Mouse (Mus musculus) forebrain, embryonic 12.5 days (tissue): Measurements from ENCODE around the gene Mcm3. TPM values are rescaled to one million over a fixed set of nuclear protein-coding genes. Genes with fewer than 3 reads are reported as not detected.
A peak's percentile ranks its signal among the peaks of the same experiment; 100 is the strongest.

ENCODE experiments used
- ATAC-seq: fragments of 200-750 bp; cut with Nextera tagmentation; 2 replicates; pipeline ENCODE4 v1.8.0; 2017; ENCODE audit warnings: moderate TSS enrichment; ENCODE audit not compliant: low FRiP score
- H3K27ac ChIP-seq: fragments of 300-500 bp; sonication (generic); 2 replicates; pipeline ENCODE4 v1.5.1; 2016; ENCODE audit warnings: mild to moderate bottlenecking
- H3K27me3 ChIP-seq: fragments of 300-500 bp; sonication (generic); 2 replicates; pipeline ENCODE4 v1.6.1; 2016; ENCODE audit warnings: mild to moderate bottlenecking
- H3K36me3 ChIP-seq: fragments of 300-500 bp; sonication (generic); replicated peaks from 2 replicates; pipeline ENCODE4 v1.6.1; 2016; ENCODE audit warnings: mild to moderate bottlenecking
- H3K4me1 ChIP-seq: fragments of 300-500 bp; sonication (generic); 2 replicates; pipeline ENCODE4 v1.6.1; 2016
- H3K4me2 ChIP-seq: fragments of 300-500 bp; sonication (generic); 2 replicates; pipeline ENCODE4 v1.6.1; 2016; ENCODE audit warnings: mild to moderate bottlenecking, moderate library complexity
- H3K4me3 ChIP-seq: fragments of 300-500 bp; sonication (generic); replicated peaks from 2 replicates; pipeline ENCODE4 v1.5.1; 2016; ENCODE audit warnings: mild to moderate bottlenecking
- H3K9ac ChIP-seq: fragments of 300-500 bp; sonication (generic); 2 replicates; pipeline ENCODE4 v1.6.1; 2016; ENCODE audit warnings: mild to moderate bottlenecking
- H3K9me3 ChIP-seq: fragments of 300-500 bp; sonication (generic); 2 replicates; pipeline ENCODE4 v1.6.1; 2016
- whole genome bisulfite sequencing: fragments of 180-500 bp; shearing (Covaris S2); methylation state at CpG from one replicate; pipeline ENCODE4 v1.1.7; 2016; 5-methylcytosine and 5-hydroxymethylcytosine counted together
- polyA plus RNA-seq: library from polyadenylated mRNA; unstranded; fragments of >200 nt; fragmentation: Nextera tagmentation; extraction: Ambion mirVana; gene quantifications from 2 replicates; pipeline ENCODE4 v1.2.1, GENCODE M21; 2016

The Mcm3 gene
- 159 and 165 TPM in 2 replicates for polyA plus RNA-seq

DNA sequence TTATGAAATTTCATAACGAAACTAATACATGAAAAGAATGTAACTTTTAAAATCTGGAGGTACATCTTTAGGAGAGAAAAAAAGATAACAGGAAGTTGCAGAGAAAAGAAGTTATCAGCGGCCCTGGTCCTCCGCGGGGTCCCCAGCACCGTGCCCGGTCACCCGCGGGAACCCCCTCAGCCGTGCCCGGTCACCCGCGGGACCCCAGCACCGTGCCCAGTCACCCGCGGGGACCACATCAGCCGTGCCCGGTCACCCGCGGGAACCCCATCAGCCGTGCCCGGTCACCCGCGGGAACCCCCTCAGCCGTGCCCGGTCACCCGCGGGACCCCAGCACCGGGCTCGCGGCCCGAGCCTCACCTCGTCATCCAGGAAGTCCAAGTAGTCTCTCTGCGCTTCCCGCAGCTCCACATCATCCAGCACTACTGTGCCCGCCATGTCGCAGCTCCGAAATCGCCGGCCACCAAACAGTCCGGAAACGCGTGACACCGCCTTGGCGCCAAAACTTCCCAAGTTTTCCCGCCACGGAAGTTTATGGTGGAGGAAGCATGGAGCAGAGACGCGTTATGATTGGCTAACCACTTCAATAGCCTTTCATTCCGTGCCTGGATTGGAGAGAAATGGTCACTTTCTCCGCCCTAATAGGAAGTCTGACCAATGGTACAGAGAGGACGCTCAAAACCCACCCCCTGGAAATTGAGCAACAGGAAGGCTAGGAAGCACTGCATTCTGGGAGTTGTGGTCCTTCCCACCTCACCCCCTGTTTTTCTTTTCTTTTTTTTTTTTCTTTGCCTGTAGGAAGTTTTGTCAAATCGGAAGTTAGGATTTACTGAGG is at the start of gene Mcm3:
Gene Mcm3, minus strand, starts transcription at position 542 of the 835 bp plus-strand sequence.
- Histone ChIP-seq H3K27ac (no peak within 1 kb of the TSS), H3K36me3 (peaks cover 29% of the 10 kb centered on the region), H3K4me3 (peak within 1 kb of the TSS; percentile 75), H3K4me2 (peak within 1 kb of the TSS; percentile 66), H3K27me3 (no peaks in the 10 kb centered on the region), H3K9me3 (no peaks in the 10 kb centered on the region), H3K4me1 (peaks cover 20% of the 10 kb centered on the region), H3K9ac (peak within 1 kb of the TSS; percentile 77)
- under 1% methylated on average over 52 of the region's 52 CpGs for WGBS
- ATAC-seq = peak; percentile 99

DNA sequence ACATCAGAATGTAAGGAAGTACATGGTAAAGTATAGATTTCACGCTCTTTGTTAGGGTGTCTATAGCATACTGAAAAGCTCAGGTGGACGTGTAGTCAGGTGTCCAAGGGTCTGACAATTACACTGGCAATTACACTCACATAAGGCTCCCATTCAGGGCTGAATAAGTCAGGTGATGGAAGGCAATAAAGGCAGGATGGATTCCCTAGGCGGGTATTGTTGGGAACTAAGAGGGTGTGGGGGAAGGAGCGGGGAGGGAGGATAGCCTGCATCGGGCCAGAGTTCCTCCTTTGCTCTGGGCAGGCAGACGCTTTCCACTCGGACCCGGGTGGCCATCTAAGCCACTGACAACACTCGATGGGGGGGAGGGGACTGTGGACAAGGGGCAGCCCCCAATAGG is 47.9 kb upstream of the Mcm3 start:
- Histone ChIP-seq H3K4me1 (peaks cover 22% of the 10 kb centered on the region), H3K9me3 (no peaks in the 10 kb centered on the region), H3K9ac (no peak overlapping the region), H3K4me2 (no peak overlapping the region), H3K4me3 (no peak overlapping the region), H3K27me3 (no peaks in the 10 kb centered on the region), H3K36me3 (no peaks in the 10 kb centered on the region), H3K27ac (peak overlapping the region; percentile 70)
- 19% methylated on average over 9 of the region's 9 CpGs for WGBS
- ATAC-seq = peak; percentile 63

DNA sequence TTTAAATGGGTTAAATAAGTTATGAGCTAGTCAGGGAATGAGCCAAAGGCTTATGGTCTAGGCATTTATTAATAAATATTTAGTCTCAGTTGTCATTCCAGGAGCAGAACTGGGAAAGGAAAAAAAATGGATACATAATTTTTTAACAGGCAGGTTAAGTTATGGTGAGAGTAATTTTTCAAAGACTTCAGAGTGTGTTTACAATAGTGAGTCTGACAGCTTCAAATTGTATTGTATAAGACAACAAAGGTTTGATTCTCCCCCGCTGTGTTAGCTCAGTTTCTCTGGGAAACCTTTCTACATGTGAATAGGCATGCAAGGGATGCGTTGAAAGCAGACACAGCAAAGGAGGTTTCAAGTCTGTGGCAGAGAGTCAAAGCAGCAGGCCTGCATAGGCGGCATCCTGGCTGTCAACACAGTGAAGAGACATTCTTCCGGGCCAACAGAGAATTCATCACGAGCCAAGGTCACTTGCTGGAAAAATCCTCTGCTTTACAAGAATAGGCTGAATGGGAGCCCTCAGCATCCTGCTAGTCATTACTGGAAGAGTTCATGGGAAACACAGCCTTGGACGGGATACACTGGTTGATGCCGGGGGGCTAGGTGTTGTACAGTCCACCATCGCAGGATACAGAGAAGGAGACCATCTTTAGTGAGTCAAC is 47.3 kb upstream of the Mcm3 start:
- H3K4me3 ChIP-seq = no peak overlapping the region
- peaks cover 22% of the 10 kb centered on the region for H3K4me1 ChIP-seq
- ATAC-seq = peak; percentile 75
- H3K9ac ChIP-seq = no peak overlapping the region
- H3K27ac ChIP-seq = peak overlapping the region; percentile 70
- H3K9me3 ChIP-seq = no peaks in the 10 kb centered on the region
- 20% methylated on average over 8 of the region's 8 CpGs for WGBS
- no peaks in the 10 kb centered on the region for H3K36me3 ChIP-seq
- H3K27me3 ChIP-seq = no peaks in the 10 kb centered on the region
- H3K4me2 ChIP-seq = peak overlapping the region; percentile 6; the same call in 1 of the 2 replicates

GRCm38 (mm10) chr1:20863452-20864172 is 43.5 kb upstream of the Mcm3 start:
- Histone ChIP-seq H3K27ac (no peak overlapping the region), H3K4me3 (no peak overlapping the region), H3K27me3 (no peaks in the 10 kb centered on the region), H3K9ac (no peak overlapping the region), H3K9me3 (no peaks in the 10 kb centered on the region), H3K4me2 (no peak overlapping the region), H3K36me3 (no peaks in the 10 kb centered on the region), H3K4me1 (peaks cover 18% of the 10 kb centered on the region)
- WGBS = 71% methylated on average over 5 of the region's 5 CpGs
- ATAC-seq = no peak

- Histone ChIP-seq H3K36me3 (no peaks in the 10 kb centered on the region), H3K4me1 (peaks cover 2% of the 10 kb centered on the region; the same call in 1 of the 2 replicates), H3K27me3 (no peaks in the 10 kb centered on the region), H3K27ac (no peak overlapping the region), H3K4me3 (no peak overlapping the region), H3K4me2 (no peak overlapping the region), H3K9ac (no peak overlapping the region), H3K9me3 (no peaks in the 10 kb centered on the region)
- ATAC-seq = no peak
- 91% methylated on average over 3 of the region's 3 CpGs for WGBS
Observed at GRCm38 (mm10) chr1:20861865-20862264, 41.8 kb upstream of the Mcm3 start.

DNA sequence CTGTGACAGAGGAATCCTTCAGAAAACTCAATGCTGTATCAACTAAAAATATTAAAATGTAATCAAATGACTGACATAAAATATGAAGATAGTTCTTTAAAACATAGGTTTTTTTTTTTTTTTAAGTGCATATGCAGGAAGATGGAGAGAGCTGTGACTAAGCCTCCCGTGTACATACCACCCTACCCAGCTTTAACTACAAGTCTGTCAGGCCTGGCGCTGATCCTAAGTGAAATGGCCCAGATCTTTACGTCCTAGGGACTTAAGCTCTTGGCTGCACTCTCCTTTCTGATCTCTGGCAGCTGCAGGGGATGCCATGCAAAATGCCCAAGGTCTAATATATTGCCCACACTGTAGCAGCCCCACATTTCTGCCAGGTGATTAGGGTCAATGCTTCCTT is 40.7 kb upstream of the Mcm3 start:
- ATAC-seq = no peak
- Histone ChIP-seq H3K27me3 (no peaks in the 10 kb centered on the region), H3K4me1 (no peaks in the 10 kb centered on the region), H3K4me2 (no peak overlapping the region), H3K9me3 (no peaks in the 10 kb centered on the region), H3K36me3 (no peaks in the 10 kb centered on the region), H3K9ac (no peak overlapping the region), H3K27ac (no peak overlapping the region), H3K4me3 (no peak overlapping the region)
- WGBS = 82% methylated on average over 3 of the region's 3 CpGs

DNA sequence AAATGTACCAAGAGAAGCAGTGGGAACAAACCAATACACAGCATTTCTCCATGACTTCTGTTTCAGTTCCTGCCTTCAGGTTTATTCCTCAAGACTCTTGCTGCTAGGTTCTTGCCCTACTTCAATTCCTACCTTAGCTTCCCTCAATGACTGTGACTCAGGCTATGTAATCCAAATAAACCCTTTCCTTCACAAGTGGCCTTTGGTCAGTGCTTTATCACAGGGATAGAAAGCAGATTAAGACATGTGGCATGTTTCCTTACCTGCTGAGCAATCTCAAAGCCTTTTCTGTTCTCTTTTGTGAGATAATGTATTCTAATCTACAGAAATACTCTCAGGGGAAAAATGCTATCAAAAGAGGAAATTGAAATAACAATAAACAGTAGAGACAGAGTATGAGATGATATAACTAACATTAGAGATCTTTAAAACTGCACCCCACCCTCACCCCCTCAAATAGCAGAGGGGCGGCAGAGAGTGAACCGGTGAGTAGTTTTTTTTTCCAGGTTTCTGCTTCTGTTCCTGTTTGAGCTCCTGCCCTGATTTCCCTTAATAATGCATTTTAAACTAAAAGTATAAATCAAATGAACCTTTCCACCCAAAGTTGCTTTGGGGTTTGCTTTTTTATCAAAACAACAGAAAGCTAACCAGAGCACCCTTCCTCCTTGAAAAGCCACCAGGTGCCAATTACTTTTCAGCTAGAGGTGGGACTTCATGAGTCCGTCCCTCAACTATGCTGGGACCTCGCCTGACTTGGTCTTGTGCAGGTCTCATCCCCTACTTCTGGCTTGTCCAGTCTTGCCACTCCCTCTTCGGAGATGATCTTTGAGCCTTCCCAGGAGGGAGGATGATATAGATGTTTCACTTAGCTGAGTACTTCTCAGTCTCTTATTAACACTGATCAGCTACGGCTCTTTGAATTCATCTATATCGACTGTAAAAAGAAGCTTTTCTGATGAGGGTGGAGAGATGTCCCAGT is 37.1 kb upstream of the Mcm3 start:
- WGBS = 85% methylated on average over 7 of the region's 7 CpGs
- no peak overlapping the region for H3K4me2 ChIP-seq
- no peaks in the 10 kb centered on the region for H3K36me3 ChIP-seq

DNA sequence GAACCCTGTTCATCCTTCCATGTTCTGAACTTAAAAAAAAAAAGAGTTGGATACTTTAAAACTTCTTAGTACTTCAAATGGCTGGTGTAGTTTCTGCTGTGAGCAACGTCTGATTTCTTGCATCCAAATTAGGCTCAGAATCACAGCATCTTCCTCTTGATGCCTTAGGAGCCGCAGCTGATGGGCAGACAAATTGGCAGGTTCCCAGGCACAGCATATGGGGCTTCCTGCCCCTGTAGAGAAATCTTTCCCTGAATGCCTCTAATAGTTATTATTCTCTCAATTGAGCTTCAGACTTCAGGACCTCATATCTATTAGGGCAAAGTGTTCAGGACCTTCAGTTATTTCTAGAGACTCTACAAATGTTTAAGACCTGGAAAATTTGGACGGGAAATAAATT is 19.8 kb upstream of the Mcm3 start:
- Histone ChIP-seq H3K27ac (no peak overlapping the region), H3K36me3 (no peaks in the 10 kb centered on the region), H3K4me1 (peaks cover under 1% of the 10 kb centered on the region; the same call in 1 of the 2 replicates), H3K27me3 (no peaks in the 10 kb centered on the region), H3K9ac (no peak overlapping the region), H3K4me3 (no peak overlapping the region), H3K4me2 (no peak overlapping the region), H3K9me3 (no peaks in the 10 kb centered on the region)
- ATAC-seq = no peak
- 67% methylated on average over 3 of the region's 3 CpGs for WGBS

More for the DNA sequence above, 37.1 kb upstream of the Mcm3 start:
- H3K9ac ChIP-seq = no peak overlapping the region
- H3K27ac ChIP-seq = no peak overlapping the region
- no peaks in the 10 kb centered on the region for H3K4me1 ChIP-seq
- no peaks in the 10 kb centered on the region for H3K27me3 ChIP-seq
- no peak overlapping the region for H3K4me3 ChIP-seq
- no peak for ATAC-seq
- H3K9me3 ChIP-seq = 0 out of 2 replicates have a peak, but pooled peaks cover 2% of the 10 kb centered on the region

DNA sequence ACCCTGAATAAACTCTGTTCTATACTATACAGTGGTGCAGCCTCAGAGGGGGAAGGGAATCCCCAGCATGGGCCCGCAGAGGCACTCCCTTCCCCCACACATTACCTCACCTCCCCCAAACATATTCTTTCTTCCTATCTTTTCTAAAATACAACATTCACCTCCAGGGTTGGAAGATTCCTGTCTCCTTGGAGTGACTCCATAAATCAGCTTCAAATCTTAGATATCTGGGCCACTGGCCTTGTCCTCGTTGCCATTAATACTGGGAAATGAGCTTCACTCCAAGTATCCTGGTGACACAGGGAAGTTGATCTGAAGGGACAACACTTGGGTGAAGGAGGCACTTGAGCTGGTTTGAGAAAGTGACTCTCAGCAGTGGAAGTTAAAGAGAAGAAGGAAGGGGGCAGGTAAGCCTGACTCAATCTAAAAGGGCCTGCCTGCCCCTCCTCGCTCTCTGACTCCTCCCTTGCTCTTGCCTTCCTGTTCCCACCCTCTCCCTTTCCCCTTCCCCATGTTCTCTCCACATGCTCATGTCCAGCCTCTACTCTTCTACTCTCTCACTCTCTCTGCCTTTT is 16.5 kb upstream of the Mcm3 start:
- Histone ChIP-seq H3K9me3 (no peaks in the 10 kb centered on the region), H3K4me2 (no peak overlapping the region), H3K4me1 (no peaks in the 10 kb centered on the region), H3K4me3 (no peak overlapping the region), H3K27ac (no peak overlapping the region), H3K27me3 (no peaks in the 10 kb centered on the region), H3K9ac (no peak overlapping the region), H3K36me3 (no peaks in the 10 kb centered on the region)
- WGBS = 86% methylated on average over 3 of the region's 3 CpGs
- ATAC-seq = no peak

DNA sequence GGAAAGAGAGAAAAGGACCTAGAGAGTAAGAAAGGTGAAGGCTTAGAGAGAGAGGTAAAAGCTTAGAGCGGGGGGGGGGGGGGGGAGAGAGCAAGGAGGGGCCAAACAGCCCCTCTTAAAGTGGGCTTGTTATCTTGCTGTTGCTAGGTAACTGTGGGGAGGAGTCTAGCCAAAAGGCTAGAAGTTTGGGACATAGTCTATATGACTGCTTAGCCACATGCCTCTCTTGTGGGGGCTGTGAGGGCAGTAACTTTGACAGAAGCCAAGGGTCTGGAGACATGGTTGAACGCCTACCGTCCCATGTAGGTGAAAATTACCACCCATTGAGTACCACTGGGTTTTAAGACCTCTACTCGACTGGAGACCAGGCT is 13.0 kb upstream of the Mcm3 start:
- ATAC-seq = no peak
- Histone ChIP-seq H3K27ac (no peak overlapping the region), H3K4me1 (no peaks in the 10 kb centered on the region), H3K4me2 (no peak overlapping the region), H3K4me3 (no peak overlapping the region), H3K9ac (no peak overlapping the region), H3K27me3 (no peaks in the 10 kb centered on the region), H3K9me3 (no peaks in the 10 kb centered on the region), H3K36me3 (no peaks in the 10 kb centered on the region)
- WGBS = 91% methylated on average over 3 of the region's 4 CpGs

GRCm38 (mm10) chr1:20832473-20833140 is 12.5 kb upstream of the Mcm3 start:
- H3K27ac ChIP-seq = no peak overlapping the region
- 75% methylated on average over 5 of the region's 5 CpGs for WGBS
- H3K9me3 ChIP-seq = no peaks in the 10 kb centered on the region
- no peak overlapping the region for H3K9ac ChIP-seq
- H3K36me3 ChIP-seq = no peaks in the 10 kb centered on the region
- H3K27me3 ChIP-seq = no peaks in the 10 kb centered on the region
- ATAC-seq = no peak
- H3K4me3 ChIP-seq = no peak overlapping the region
- H3K4me2 ChIP-seq = no peak overlapping the region
- no peaks in the 10 kb centered on the region for H3K4me1 ChIP-seq
